Mouse (Mus musculus) E14TG2a.4 (cell line): Measurements from ENCODE around the gene 9930022D16Rik.

Source experiments
- CTCF ChIP-seq: conservative IDR thresholded peaks from 2 replicates; pipeline ENCODE4 v1.5.1; 2014; ENCODE audit warnings: low read length
- POU5F1 ChIP-seq: IDR thresholded peaks from 2 replicates; pipeline ENCODE4 v1.6.1; 2014; ENCODE audit warnings: low read length, borderline replicate concordance

DNA sequence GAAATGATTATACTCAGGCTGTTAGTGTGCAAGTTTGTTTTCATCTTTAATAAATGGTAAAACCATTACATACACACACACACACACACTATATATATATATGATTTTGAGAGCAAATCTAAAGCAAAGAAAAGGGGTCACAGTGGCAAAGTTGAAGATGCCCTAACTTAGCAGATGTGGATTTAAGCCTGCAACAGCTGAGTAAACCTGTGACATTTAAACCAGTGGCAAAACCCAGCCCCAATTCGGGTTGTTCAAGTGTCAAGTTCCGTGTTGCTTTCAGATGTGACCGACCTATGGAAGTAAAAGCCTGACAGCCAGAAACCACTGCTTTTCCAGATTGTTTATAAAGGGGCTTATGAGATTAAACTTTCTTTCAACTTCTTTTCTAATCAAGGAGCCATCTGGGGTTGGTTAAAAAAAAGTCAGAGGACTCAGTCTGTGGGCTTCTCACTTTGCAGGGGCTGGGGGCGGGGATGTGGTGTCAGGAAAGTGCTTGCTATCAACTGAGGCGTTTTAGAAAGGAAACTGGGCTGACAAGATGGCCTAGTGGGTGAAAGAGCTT lies 28.5 kb downstream of the 9930022D16Rik start:
- no peak for TF ChIP-seq POU5F1
- TF ChIP-seq CTCF = no peak
